Mouse (Mus musculus): Measurements from ENCODE around the gene Gm21969.

Gene Gm21969

GRCm38 (mm10) chr4:139640333-139640732, 37.3 kb downstream of the Gm21969 start:
- H3K4me3 ChIP-seq (replicated peaks; ENCODE audit: low read length), result no peak overlapping the region
- peaks cover 22% of the 10 kb centered on the region for H3K27me3 ChIP-seq (ENCODE audit: insufficient read depth, low read length)
- H3K4me1 ChIP-seq (replicated peaks; ENCODE audit: low read depth, low read length), result peaks cover 68% of the 10 kb centered on the region
- H3K36me3 ChIP-seq (ENCODE audit: insufficient read depth, low read length), result peaks cover 65% of the 10 kb centered on the region
- TF ChIP-seq POU5F1 (IDR thresholded peaks at IDR 0.05; ENCODE audit: borderline replicate concordance, low read length) (no peak), CTCF (conservative IDR thresholded peaks at IDR 0.05; ENCODE audit: low read length) (no peak), NANOG (IDR thresholded peaks at IDR 0.05; ENCODE audit: borderline replicate concordance, low read length) (no peak)
- H3K9me3 ChIP-seq (ENCODE audit: low read length), result no peaks in the 10 kb centered on the region

GRCm38 (mm10) chr4:139640775-139641174, 37.8 kb downstream of the Gm21969 start:
- TF ChIP-seq NANOG (IDR thresholded peaks at IDR 0.05; ENCODE audit: borderline replicate concordance, low read length), result no peak
- no peak for TF ChIP-seq POU5F1 (IDR thresholded peaks at IDR 0.05; ENCODE audit: borderline replicate concordance, low read length)
- TF ChIP-seq CTCF (conservative IDR thresholded peaks at IDR 0.05; ENCODE audit: low read length), result no peak
- no peaks in the 10 kb centered on the region for H3K9me3 ChIP-seq (ENCODE audit: low read length)
- H3K4me3 ChIP-seq (replicated peaks; ENCODE audit: low read length), result no peak overlapping the region
- H3K36me3 ChIP-seq (ENCODE audit: insufficient read depth, low read length), result peaks cover 65% of the 10 kb centered on the region
- H3K4me1 ChIP-seq (replicated peaks; ENCODE audit: low read depth, low read length), result peaks cover 68% of the 10 kb centered on the region
- peaks cover 22% of the 10 kb centered on the region for H3K27me3 ChIP-seq (ENCODE audit: insufficient read depth, low read length)

- Histone ChIP-seq H3K27me3 (ENCODE audit: insufficient read depth, low read length) (peaks cover 22% of the 10 kb centered on the region), H3K9me3 (ENCODE audit: low read length) (no peaks in the 10 kb centered on the region), H3K4me1 (replicated peaks; ENCODE audit: low read depth, low read length) (peaks cover 65% of the 10 kb centered on the region), H3K36me3 (ENCODE audit: insufficient read depth, low read length) (peaks cover 64% of the 10 kb centered on the region), H3K4me3 (replicated peaks; ENCODE audit: low read length) (peak overlapping the region; percentile 73)
- TF ChIP-seq POU5F1 (IDR thresholded peaks at IDR 0.05; ENCODE audit: borderline replicate concordance, low read length), result no peak
- peak; percentile 92 for TF ChIP-seq NANOG (IDR thresholded peaks at IDR 0.05; ENCODE audit: borderline replicate concordance, low read length)
- TF ChIP-seq CTCF (conservative IDR thresholded peaks at IDR 0.05; ENCODE audit: low read length), result no peak
Measured at GRCm38 (mm10) chr4:139641829-139642425, 38.9 kb downstream of the Gm21969 start.

GRCm38 (mm10) chr4:139643972-139644371, 41.0 kb downstream of the Gm21969 start:
- peaks cover 53% of the 10 kb centered on the region for H3K4me1 ChIP-seq (replicated peaks; ENCODE audit: low read depth, low read length)
- peaks cover 22% of the 10 kb centered on the region for H3K27me3 ChIP-seq (ENCODE audit: insufficient read depth, low read length)
- peak; percentile 93 for TF ChIP-seq CTCF (conservative IDR thresholded peaks at IDR 0.05; ENCODE audit: low read length)
- no peak for TF ChIP-seq NANOG (IDR thresholded peaks at IDR 0.05; ENCODE audit: borderline replicate concordance, low read length)
- no peaks in the 10 kb centered on the region for H3K9me3 ChIP-seq (ENCODE audit: low read length)
- H3K4me3 ChIP-seq (replicated peaks; ENCODE audit: low read length), result no peak overlapping the region
- peaks cover 63% of the 10 kb centered on the region for H3K36me3 ChIP-seq (ENCODE audit: insufficient read depth, low read length)

DNA sequence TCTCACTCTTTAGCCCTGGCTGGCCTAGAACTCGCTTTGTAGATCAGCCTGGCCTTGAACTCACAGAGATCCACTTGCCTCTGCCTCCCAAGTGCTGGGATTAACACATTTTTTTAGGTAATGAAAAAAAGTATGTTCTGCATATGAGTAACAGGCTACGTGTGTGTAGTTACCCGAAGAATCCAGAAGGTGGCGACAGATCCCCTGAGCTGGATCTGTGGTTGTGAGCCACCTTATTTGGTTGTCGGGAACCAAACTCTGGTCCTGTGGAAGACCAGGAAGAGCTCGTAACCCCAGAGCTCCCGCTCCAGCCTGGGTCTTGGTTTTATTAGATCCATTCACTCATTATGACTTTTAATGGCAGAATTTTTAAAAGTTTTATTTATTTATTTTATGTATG, 43.9 kb downstream of the Gm21969 start:
- Histone ChIP-seq H3K36me3 (ENCODE audit: insufficient read depth, low read length) (peaks cover 75% of the 10 kb centered on the region), H3K27me3 (ENCODE audit: insufficient read depth, low read length) (peaks cover 14% of the 10 kb centered on the region), H3K4me1 (replicated peaks; ENCODE audit: low read depth, low read length) (peaks cover 31% of the 10 kb centered on the region), H3K4me3 (replicated peaks; ENCODE audit: low read length) (no peak overlapping the region), H3K9me3 (ENCODE audit: low read length) (no peaks in the 10 kb centered on the region)
- TF ChIP-seq POU5F1 (IDR thresholded peaks at IDR 0.05; ENCODE audit: borderline replicate concordance, low read length) (no peak), CTCF (conservative IDR thresholded peaks at IDR 0.05; ENCODE audit: low read length) (peak; percentile 80)

- Histone ChIP-seq H3K27me3 (ENCODE audit: insufficient read depth, low read length) (no peaks in the 10 kb centered on the region; the same call in 1 of the 2 replicates), H3K4me3 (replicated peaks; ENCODE audit: low read length) (no peak overlapping the region), H3K4me1 (replicated peaks; ENCODE audit: low read depth, low read length) (0 out of 2 replicates have a peak, but pooled peaks cover 8% of the 10 kb centered on the region), H3K36me3 (ENCODE audit: insufficient read depth, low read length) (peaks cover 47% of the 10 kb centered on the region), H3K9me3 (ENCODE audit: low read length) (no peaks in the 10 kb centered on the region)
- no peak for TF ChIP-seq POU5F1 (IDR thresholded peaks at IDR 0.05; ENCODE audit: borderline replicate concordance, low read length)
- no peak for TF ChIP-seq NANOG (IDR thresholded peaks at IDR 0.05; ENCODE audit: borderline replicate concordance, low read length)
Measured at GRCm38 (mm10) chr4:139650086-139650743, 47.2 kb downstream of the Gm21969 start.

GRCm38 (mm10) chr4:139650907-139651306, 47.9 kb downstream of the Gm21969 start:
- no peaks in the 10 kb centered on the region; the same call in 1 of the 2 replicates for H3K27me3 ChIP-seq (ENCODE audit: insufficient read depth, low read length)
- H3K4me1 ChIP-seq (replicated peaks; ENCODE audit: low read depth, low read length), result 0 out of 2 replicates have a peak, but pooled peaks cover 8% of the 10 kb centered on the region
- peaks cover 40% of the 10 kb centered on the region for H3K36me3 ChIP-seq (ENCODE audit: insufficient read depth, low read length)
- TF ChIP-seq NANOG (IDR thresholded peaks at IDR 0.05; ENCODE audit: borderline replicate concordance, low read length) (no peak), CTCF (conservative IDR thresholded peaks at IDR 0.05; ENCODE audit: low read length) (no peak), POU5F1 (IDR thresholded peaks at IDR 0.05; ENCODE audit: borderline replicate concordance, low read length) (no peak)
- no peak overlapping the region for H3K4me3 ChIP-seq (replicated peaks; ENCODE audit: low read length)
- H3K9me3 ChIP-seq (ENCODE audit: low read length), result no peaks in the 10 kb centered on the region

DNA sequence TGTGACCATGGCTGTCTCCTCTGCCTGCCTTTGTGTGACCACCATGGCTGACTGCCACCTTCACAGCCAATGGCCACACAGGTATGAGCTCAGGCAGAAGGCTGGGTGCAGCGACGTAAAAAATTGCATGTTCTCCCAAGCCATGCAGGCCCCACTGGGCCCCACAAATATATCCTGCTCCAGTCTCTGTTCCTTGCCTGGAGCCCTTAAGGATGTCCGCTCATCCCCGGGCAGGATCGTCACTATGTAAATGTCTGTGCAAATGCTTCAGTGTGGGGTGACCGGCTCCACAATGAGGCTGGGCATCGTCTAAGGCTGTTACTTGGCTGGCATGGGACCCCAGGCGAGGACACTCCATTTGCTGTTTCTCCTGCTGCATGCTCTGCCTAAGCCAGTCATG, 50.3 kb downstream of the Gm21969 start, which contains the start of gene Tas1r2:
Gene Tas1r2, plus strand, starts transcription at position 301 of the 400 bp plus-strand sequence.
- Histone ChIP-seq H3K4me3 (replicated peaks; ENCODE audit: low read length) (no peak within 1 kb of the TSS), H3K4me1 (replicated peaks; ENCODE audit: low read depth, low read length) (0 out of 2 replicates have a peak, but pooled peaks cover 8% of the 10 kb centered on the region), H3K9me3 (ENCODE audit: low read length) (peaks cover under 1% of the 10 kb centered on the region; the same call in 1 of the 2 replicates), H3K36me3 (ENCODE audit: insufficient read depth, low read length) (peaks cover 23% of the 10 kb centered on the region), H3K27me3 (ENCODE audit: insufficient read depth, low read length) (no peaks in the 10 kb centered on the region; the same call in 1 of the 2 replicates)
- TF ChIP-seq NANOG (IDR thresholded peaks at IDR 0.05; ENCODE audit: borderline replicate concordance, low read length) (no peak), POU5F1 (IDR thresholded peaks at IDR 0.05; ENCODE audit: borderline replicate concordance, low read length) (no peak), CTCF (conservative IDR thresholded peaks at IDR 0.05; ENCODE audit: low read length) (no peak)

Measured in E14TG2a.4 (cell line).